Mouse (Mus musculus) ES-E14 (cell line): Measurements from ENCODE around the gene Grid1.

Experiments
- HCFC1 ChIP-seq: IDR thresholded peaks from 2 replicates; pipeline ENCODE4 v1.6.1; 2012; ENCODE audit warnings: low read length, inconsistent platforms, borderline replicate concordance; ENCODE audit not compliant: insufficient read depth
- ZNF384 ChIP-seq: IDR thresholded peaks from 2 replicates; pipeline ENCODE4 v1.6.1; 2012; ENCODE audit warnings: low read depth, low read length, inconsistent platforms

DNA sequence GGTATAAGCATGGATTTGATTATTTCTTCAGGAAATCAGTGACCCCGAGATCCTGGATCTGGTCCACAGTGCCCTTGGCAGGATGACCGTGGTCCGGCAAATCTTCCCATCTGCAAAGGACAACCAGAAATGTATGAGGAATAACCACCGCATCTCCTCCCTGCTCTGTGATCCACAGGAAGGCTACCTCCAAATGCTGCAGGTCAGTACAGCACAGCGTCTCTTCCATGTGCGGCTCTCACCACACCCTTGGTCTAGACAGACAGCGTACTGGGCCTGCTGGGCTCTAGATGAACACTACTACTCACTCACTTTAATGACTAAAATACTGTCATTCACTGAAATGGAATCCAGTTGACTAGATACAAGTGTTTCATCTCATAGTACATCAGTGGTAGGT is 489.3 kb downstream of the Grid1 start:
- TF ChIP-seq ZNF384: no peak
- no peak for TF ChIP-seq HCFC1
